Mouse (Mus musculus): ENCODE measurements around the gene Fuom. TPM values are rescaled to one million over a fixed set of nuclear protein-coding genes. Genes with fewer than 3 reads are reported as not detected.

Gene Fuom
- total RNA-seq, 2 experiments from 2014 or later: 22.6 to 30.0 TPM

GRCm38 (mm10) chr7:140062307-140062706, 39.9 kb downstream of the Fuom start:
- no peak for DNase-seq (ENCODE audit: extremely low spot score in 1 of 2, low spot score in 2 of 2)
- intact Hi-C loops (cut with DNase I): loop anchor here (2.0 kb wide), 1 partner anchor 94 kb away; no protein-coding TSS in a partner anchor

GRCm38 (mm10) chr7:140061832-140062130, 40.5 kb downstream of the Fuom start:
- DNase-seq (ENCODE audit: extremely low spot score in 1 of 2, low spot score in 2 of 2): no peak
- intact Hi-C loops (cut with DNase I): loop anchor here (2.0 kb wide), 1 partner anchor 93 kb away; no protein-coding TSS in a partner anchor

GRCm38 (mm10) chr7:140060936-140061831, 41.1 kb downstream of the Fuom start:
- intact Hi-C loops (cut with DNase I): no loop called here
- DNase-seq (ENCODE audit: extremely low spot score in 1 of 2, low spot score in 2 of 2): peak in 1 of 2 experiments; percentile 64

- intact Hi-C loops (cut with DNase I): loop anchor here (10.0 kb wide), 1 partner anchor 415 kb away; no protein-coding TSS in a partner anchor
- DNase-seq (ENCODE audit: extremely low spot score in 1 of 2, low spot score in 2 of 2): no peak
Observed at GRCm38 (mm10) chr7:140059601-140060000, 42.6 kb downstream of the Fuom start.

GRCm38 (mm10) chr7:140058528-140058927, 43.7 kb downstream of the Fuom start:
- intact Hi-C loops (cut with DNase I): loop anchor here (10.0 kb wide), 1 partner anchor 414 kb away; no protein-coding TSS in a partner anchor
- no peak for DNase-seq (ENCODE audit: extremely low spot score in 1 of 2, low spot score in 2 of 2)

GRCm38 (mm10) chr7:140057413-140058407, 44.5 kb downstream of the Fuom start:
- peak in 1 of 2 experiments; percentile 73 for DNase-seq (ENCODE audit: extremely low spot score in 1 of 2, low spot score in 2 of 2)
- intact Hi-C loops (cut with DNase I): loop anchor here (10.0 kb wide), 1 partner anchor 413 kb away; no protein-coding TSS in a partner anchor

- DNase-seq (ENCODE audit: extremely low spot score in 1 of 2, low spot score in 2 of 2): peak in 1 of 2 experiments; percentile 56
- intact Hi-C loops (cut with DNase I): loop anchor here (10.0 kb wide), 1 partner anchor 409 kb away; no protein-coding TSS in a partner anchor
Observed at GRCm38 (mm10) chr7:140054124-140054523, 48.1 kb downstream of the Fuom start.

GRCm38 (mm10) chr7:140049115-140049689, 53.0 kb downstream of the Fuom start:
- intact Hi-C loops (cut with DNase I): no loop called here
- DNase-seq (ENCODE audit: extremely low spot score in 1 of 2, low spot score in 2 of 2): peak in 1 of 2 experiments; percentile 48

- DNase-seq (ENCODE audit: extremely low spot score in 1 of 2, low spot score in 2 of 2): no peak
- intact Hi-C loops (cut with DNase I): no loop called here
Observed at GRCm38 (mm10) chr7:140048361-140049114, 53.7 kb downstream of the Fuom start, which contains the start of gene Msx3. Msx3 (minus strand) TSS chr7:140049089.

GRCm38 (mm10) chr7:140047811-140048311, 54.4 kb downstream of the Fuom start:
- DNase-seq (ENCODE audit: extremely low spot score in 1 of 2, low spot score in 2 of 2): no peak

More at GRCm38 (mm10) chr7:140047811-140048311, 54.4 kb downstream of the Fuom start:
- intact Hi-C loops (cut with DNase I): no loop called here

Other genes starting within 250 kb of the Fuom start
- gene Kndc1, start 207.7 kb downstream of the Fuom start, total RNA-seq (2021): 10 to 100 TPM; 37.6 to 42.2 TPM
- not detected for gene Utf1, start 158.7 kb downstream of the Fuom start, total RNA-seq (2021)
- gene 6430531B16Rik, start 123.7 kb downstream of the Fuom start, total RNA-seq (2021): under 1 TPM; 0.39 to 0.55 TPM
- gene Adam8, start 109.9 kb downstream of the Fuom start, total RNA-seq (2021): under 1 TPM; 0.81 to 0.89 TPM
- 10 to 100 TPM; 23.8 to 26.9 TPM for gene Zfp511, start 66.0 kb downstream of the Fuom start, total RNA-seq (2021)
- gene Tubgcp2, start 65.8 kb downstream of the Fuom start, total RNA-seq (2021): 10 to 100 TPM; 40.9 to 44.2 TPM
- under 1 TPM; 0.22 to 0.47 TPM for gene Msx3, start 53.4 kb downstream of the Fuom start, total RNA-seq (2021)
- gene Caly, start 19.9 kb downstream of the Fuom start, total RNA-seq (2021): 100 to 1,000 TPM; 222 to 234 TPM
- gene Prap1, start 9.0 kb downstream of the Fuom start, total RNA-seq (2021): not detected
- 1 to 10 TPM; 6.5 to 9.4 TPM for gene Paox, start 13.4 kb upstream of the Fuom start, total RNA-seq (2021)
- gene Echs1, start 14.0 kb upstream of the Fuom start, total RNA-seq (2021): 10 to 100 TPM; 57.3 to 57.5 TPM
- 10 to 100 TPM; 21.3 to 29.2 TPM for gene Mtg1, start 35.1 kb upstream of the Fuom start, total RNA-seq (2021)
- 100 to 1,000 TPM; 172 to 178 TPM for gene Sprn, start 52.4 kb upstream of the Fuom start, total RNA-seq (2021)
- gene Olfr522, start 62.3 kb upstream of the Fuom start, total RNA-seq (2021): not detected
- not detected for gene Olfr523, start 70.8 kb upstream of the Fuom start, total RNA-seq (2021)
- not detected for gene Olfr524, start 103.5 kb upstream of the Fuom start, total RNA-seq (2021)
- under 1 TPM; 0.26 to 0.36 TPM for gene Cd163l1, start 115.8 kb upstream of the Fuom start, total RNA-seq (2021)
- gene 5830411N06Rik, start 144.8 kb upstream of the Fuom start, total RNA-seq (2021): under 1 TPM in 1 of 2 experiments, not detected in 1; 0.06 TPM
- not detected for gene Olfr525, start 218.4 kb upstream of the Fuom start, total RNA-seq (2021)
- not detected for gene Olfr527, start 231.6 kb upstream of the Fuom start, total RNA-seq (2021)

All from left cerebral cortex, postnatal 10 days (tissue).